Mouse (Mus musculus) effector memory CD4-positive, alpha-beta T cell, adult 7 months (primary cell): Measurements from ENCODE around the gene Bcap29. TPM values are rescaled to one million over a fixed set of nuclear protein-coding genes. Genes with fewer than 3 reads are reported as not detected.

Experiments
- polyA plus RNA-seq: library from polyadenylated mRNA; unstranded; fragments of 100-300 nt; shearing (Covaris generic); gene quantifications from one replicate; pipeline ENCODE4 v1.2.1, GENCODE M21; 2017

Gene Bcap29
- polyA plus RNA-seq = 40.5 TPM

GRCm38 (mm10) chr12:31634343-31635239, at the start of gene Bcap29:
Gene Bcap29 (minus strand): TSS chr12:31634658.

DNA sequence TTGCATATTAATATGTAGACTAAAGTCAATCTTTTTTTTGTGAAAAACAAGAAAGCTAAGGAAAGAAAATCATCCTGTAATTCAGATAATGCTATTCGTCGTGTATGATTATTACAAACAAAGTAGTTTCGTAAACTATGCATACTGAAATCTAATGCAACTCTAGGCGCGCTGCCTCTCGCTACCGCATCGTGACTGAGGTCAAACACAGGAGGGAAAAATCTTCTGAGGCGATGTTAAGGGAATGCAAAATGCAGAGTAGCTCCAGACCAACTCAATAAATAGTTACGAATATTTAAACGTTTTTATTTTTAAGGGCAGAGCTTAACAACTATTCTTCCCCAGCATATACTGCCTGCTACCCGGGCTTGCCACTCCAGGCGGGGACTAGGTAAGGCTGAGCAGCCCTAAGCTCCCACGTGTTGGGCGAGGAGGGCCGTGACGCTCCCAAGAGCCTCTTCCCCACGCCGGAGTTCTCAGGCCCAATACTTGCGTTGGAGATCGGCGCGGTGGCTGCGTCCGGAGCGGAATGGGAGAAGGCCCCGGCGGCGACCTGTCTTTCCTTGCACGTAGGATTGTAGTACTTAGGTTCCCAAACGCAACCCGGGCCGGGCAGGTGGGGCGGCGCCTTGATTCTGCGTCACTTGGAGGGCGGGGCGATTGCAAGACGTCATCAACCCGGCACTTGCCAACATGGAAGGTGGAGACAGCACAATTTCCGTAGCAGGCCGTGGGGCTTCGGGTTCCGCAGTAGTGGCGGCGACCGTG, 19.9 kb upstream of the Bcap29 start, which contains the start of the genes Dus4l and Cog5:
Gene Dus4l, minus strand, starts transcription at position 630 of the 768 bp plus-strand sequence.
Gene Cog5, plus strand, starts transcription at position 673 of the 768 bp plus-strand sequence.

Other genes with a start within 250 kb of the Bcap29 start
- 0.51 TPM for gene Slc26a3, start 243.8 kb downstream of the Bcap29 start, polyA plus RNA-seq
- gene Cbll1, start 135.0 kb downstream of the Bcap29 start, polyA plus RNA-seq = 35.2 TPM
- 0.35 TPM for gene Slc26a4, start 74.7 kb downstream of the Bcap29 start, polyA plus RNA-seq
- gene Dus4l, start 20.2 kb upstream of the Bcap29 start, polyA plus RNA-seq = 8.0 TPM
- 36.6 TPM for gene Cog5, start 20.2 kb upstream of the Bcap29 start, polyA plus RNA-seq
- gene Gpr22, start 79.3 kb upstream of the Bcap29 start, polyA plus RNA-seq = 0.13 TPM